Mouse (Mus musculus) heart, postnatal 0 days (tissue): ENCODE measurements at regions not wholly inside any gene's neighbourhood (a gene's known extent, or its start where the extent isn't known, plus 50 kb on each side); places are given as distances from the start of the nearest gene placed in this dataset.

Experiments used
- ATAC-seq: fragments of 200-750 bp; cut with Nextera tagmentation; 2 replicates; pipeline ENCODE4 v1.8.0; 2017; ENCODE audit warnings: low read depth, moderate number of reproducible peaks, moderate library complexity; ENCODE audit not compliant: insufficient read depth
- DNase-seq: peaks from one replicate; pipeline ENCODE4 v3.0.0-alpha.2; 2016; ENCODE audit warnings: low spot score
- H3K27ac ChIP-seq: fragments of 300-500 bp; sonication (generic); 2 replicates; pipeline ENCODE4 v1.5.1; 2014; ENCODE audit warnings: low read depth, mild to moderate bottlenecking
- H3K27me3 ChIP-seq: fragments of 300-500 bp; sonication (generic); 2 replicates; pipeline ENCODE4 v1.6.1; 2014; ENCODE audit warnings: low read length, mixed read lengths; ENCODE audit not compliant: control insufficient read depth, insufficient read depth
- H3K36me3 ChIP-seq: fragments of 300-500 bp; sonication (generic); replicated peaks from 2 replicates; pipeline ENCODE4 v1.6.1; 2014; ENCODE audit warnings: low read length, mixed read lengths; ENCODE audit not compliant: control insufficient read depth, insufficient read depth
- H3K4me1 ChIP-seq: fragments of 300-500 bp; sonication (generic); 2 replicates; pipeline ENCODE4 v1.6.1; 2014; ENCODE audit warnings: antibody characterized with exemption; ENCODE audit not compliant: control insufficient read depth, insufficient read depth
- H3K4me2 ChIP-seq: fragments of 300-500 bp; sonication (generic); 2 replicates; pipeline ENCODE4 v1.6.1; 2014; ENCODE audit warnings: low read depth, mild to moderate bottlenecking, low read length, moderate library complexity
- H3K4me3 ChIP-seq: fragments of 300-500 bp; sonication (generic); 2 replicates; pipeline ENCODE4 v1.5.1; 2014; ENCODE audit warnings: low read depth, low read length
- H3K9ac ChIP-seq: fragments of 300-500 bp; sonication (generic); replicated peaks from 2 replicates; pipeline ENCODE4 v1.6.1; 2014; ENCODE audit warnings: low read depth, low read length, mixed read lengths
- H3K9me3 ChIP-seq: fragments of 300-500 bp; sonication (generic); replicated peaks from 2 replicates; pipeline ENCODE4 v1.6.1; 2016; ENCODE audit warnings: low read length; ENCODE audit not compliant: control insufficient read depth
- CTCF ChIP-seq: IDR thresholded peaks from 2 replicates; pipeline ENCODE4 v1.5.1; 2016; ENCODE audit warnings: antibody characterized with exemption, control low read depth, low read depth
- EP300 ChIP-seq: IDR thresholded peaks from 2 replicates; pipeline ENCODE4 v1.6.1; 2016; ENCODE audit warnings: antibody characterized with exemption, low read depth
- WGBS: fragments of 180-500 bp; shearing (Covaris S2); extraction: QIAGEN DNeasy Blood & Tissue Kit; methylation state at CpG from one replicate; pipeline ENCODE4 v1.1.7; 2014; 5-methylcytosine and 5-hydroxymethylcytosine counted together

- 43% methylated on average over 2 of the region's 2 CpGs for WGBS
- Histone ChIP-seq H3K4me1 (no peaks in the 10 kb centered on the region), H3K9me3 (no peaks in the 10 kb centered on the region), H3K9ac (no peak overlapping the region), H3K4me2 (no peak overlapping the region), H3K4me3 (no peak overlapping the region), H3K27me3 (no peaks in the 10 kb centered on the region), H3K36me3 (no peaks in the 10 kb centered on the region), H3K27ac (no peak overlapping the region)
- TF ChIP-seq CTCF (no peak), EP300 (no peak)
- no peak for DNase-seq
- no peak for ATAC-seq
Measured at GRCm38 (mm10) chr4:87452122-87452521, 221.8 kb upstream of the Slc24a2 start.

- WGBS = 44% methylated on average over 5 of the region's 5 CpGs
- no peaks in the 10 kb centered on the region for H3K36me3 ChIP-seq
- DNase-seq = peak; percentile 31
- H3K27me3 ChIP-seq = no peaks in the 10 kb centered on the region
- no peak overlapping the region for H3K9ac ChIP-seq
- no peaks in the 10 kb centered on the region for H3K4me1 ChIP-seq
- TF ChIP-seq CTCF (no peak), EP300 (no peak)
- ATAC-seq = no peak
- H3K9me3 ChIP-seq = no peaks in the 10 kb centered on the region
- no peak overlapping the region for H3K4me2 ChIP-seq
- H3K4me3 ChIP-seq = no peak overlapping the region
- H3K27ac ChIP-seq = no peak overlapping the region
Measured at GRCm38 (mm10) chr4:87451251-87451650, 221.0 kb upstream of the Slc24a2 start.

DNA sequence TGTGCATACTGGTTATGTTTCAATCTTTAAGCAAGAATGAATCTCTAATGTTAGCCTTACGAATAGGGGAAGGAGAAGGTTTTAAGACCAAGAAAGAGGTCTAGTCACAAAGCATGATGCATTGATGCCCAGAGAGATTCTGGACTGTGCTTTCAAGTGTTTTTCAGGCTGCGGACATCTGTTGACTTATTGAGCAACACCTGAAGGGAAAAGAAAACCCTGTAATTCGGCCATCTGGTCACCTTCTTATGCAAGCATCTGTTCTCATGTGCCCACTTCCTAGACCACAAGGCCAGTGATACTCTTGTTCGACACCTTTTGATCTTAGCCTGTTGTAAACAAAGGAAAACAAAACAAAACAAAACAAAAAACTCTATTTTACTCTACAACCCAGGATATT lies 218.1 kb upstream of the Slc24a2 start:
- no peak for TF ChIP-seq EP300
- TF ChIP-seq CTCF = no peak
- 83% methylated on average over 4 of the region's 4 CpGs for WGBS
- Histone ChIP-seq H3K9me3 (no peaks in the 10 kb centered on the region), H3K27ac (no peak overlapping the region), H3K27me3 (no peaks in the 10 kb centered on the region), H3K9ac (no peak overlapping the region), H3K4me1 (no peaks in the 10 kb centered on the region), H3K36me3 (no peaks in the 10 kb centered on the region), H3K4me3 (no peak overlapping the region), H3K4me2 (no peak overlapping the region)
- no peak for ATAC-seq
- no peak for DNase-seq

GRCm38 (mm10) chr4:87446856-87447255 lies 216.6 kb upstream of the Slc24a2 start:
- ATAC-seq = no peak
- WGBS = 84% methylated on average over 3 of the region's 3 CpGs
- no peaks in the 10 kb centered on the region for H3K9me3 ChIP-seq

GRCm38 (mm10) chr4:87434136-87434535 lies 203.9 kb upstream of the Slc24a2 start:
- DNase-seq = no peak

More at GRCm38 (mm10) chr4:87446856-87447255, 216.6 kb upstream of the Slc24a2 start:
- Histone ChIP-seq H3K4me1 (no peaks in the 10 kb centered on the region), H3K4me2 (no peak overlapping the region), H3K4me3 (no peak overlapping the region), H3K27me3 (no peaks in the 10 kb centered on the region), H3K36me3 (no peaks in the 10 kb centered on the region), H3K27ac (no peak overlapping the region), H3K9ac (no peak overlapping the region)
- TF ChIP-seq EP300 = no peak
- TF ChIP-seq CTCF = no peak
- no peak for DNase-seq

GRCm38 (mm10) chr4:87428374-87428773 lies 198.1 kb upstream of the Slc24a2 start:
- Histone ChIP-seq H3K4me3 (no peak overlapping the region), H3K36me3 (no peaks in the 10 kb centered on the region), H3K9me3 (no peaks in the 10 kb centered on the region), H3K27me3 (no peaks in the 10 kb centered on the region), H3K27ac (no peak overlapping the region), H3K4me1 (no peaks in the 10 kb centered on the region), H3K4me2 (no peak overlapping the region), H3K9ac (no peak overlapping the region)
- no peak for DNase-seq
- WGBS = 34% methylated on average over 3 of the region's 3 CpGs
- ATAC-seq = no peak
- no peak for TF ChIP-seq EP300
- TF ChIP-seq CTCF = no peak

More at GRCm38 (mm10) chr4:87434136-87434535, 203.9 kb upstream of the Slc24a2 start:
- Histone ChIP-seq H3K27ac (no peak overlapping the region), H3K4me2 (no peak overlapping the region), H3K4me1 (no peaks in the 10 kb centered on the region), H3K4me3 (no peak overlapping the region), H3K36me3 (no peaks in the 10 kb centered on the region), H3K27me3 (no peaks in the 10 kb centered on the region), H3K9me3 (no peaks in the 10 kb centered on the region), H3K9ac (no peak overlapping the region)
- no peak for ATAC-seq
- TF ChIP-seq EP300 = no peak
- no peak for TF ChIP-seq CTCF
- 28% methylated on average over 4 of the region's 4 CpGs for WGBS
